Mouse (Mus musculus): ENCODE measurements around the gene Metap1d.

The Metap1d gene

DNA sequence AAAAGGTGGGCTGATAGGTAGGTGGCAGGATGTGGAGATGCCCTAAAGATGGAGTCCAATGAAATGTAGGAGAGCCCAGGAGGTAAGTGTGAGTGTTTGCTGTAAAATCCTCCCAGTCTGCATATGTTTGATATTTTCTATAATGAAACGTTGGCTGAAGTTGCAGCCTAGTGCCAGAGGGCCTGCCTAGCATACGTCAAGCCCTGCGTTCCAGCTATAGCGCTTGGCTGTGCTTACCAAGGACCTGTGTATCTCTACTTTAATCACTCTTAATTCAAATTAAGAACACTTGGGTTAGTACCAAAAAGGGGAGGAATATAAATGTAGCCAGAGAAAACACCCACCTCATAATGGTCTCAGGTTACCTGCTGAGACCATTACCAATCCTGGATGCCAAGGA is 22.7 kb downstream of the Metap1d start:
- no peak for DNase-seq

DNA sequence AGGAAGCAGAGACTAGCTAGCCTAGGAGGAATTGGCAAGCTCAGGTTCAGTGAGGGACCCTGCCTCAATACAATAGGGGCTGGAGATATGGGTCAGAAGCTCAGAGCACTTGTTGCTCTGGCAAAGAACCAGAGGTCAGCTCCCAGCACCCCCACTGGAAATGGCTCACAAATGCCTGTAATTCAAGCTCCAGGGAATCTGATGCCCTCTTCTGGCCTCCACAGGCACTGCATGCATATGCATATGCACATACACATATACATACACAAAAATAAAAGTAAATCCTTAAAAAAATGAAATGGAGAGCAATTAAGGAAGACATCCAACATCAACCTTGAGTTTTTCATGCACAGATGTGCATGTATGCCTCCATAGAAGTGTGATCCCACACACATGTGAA is 24.7 kb downstream of the Metap1d start:
- no peak for DNase-seq

DNA sequence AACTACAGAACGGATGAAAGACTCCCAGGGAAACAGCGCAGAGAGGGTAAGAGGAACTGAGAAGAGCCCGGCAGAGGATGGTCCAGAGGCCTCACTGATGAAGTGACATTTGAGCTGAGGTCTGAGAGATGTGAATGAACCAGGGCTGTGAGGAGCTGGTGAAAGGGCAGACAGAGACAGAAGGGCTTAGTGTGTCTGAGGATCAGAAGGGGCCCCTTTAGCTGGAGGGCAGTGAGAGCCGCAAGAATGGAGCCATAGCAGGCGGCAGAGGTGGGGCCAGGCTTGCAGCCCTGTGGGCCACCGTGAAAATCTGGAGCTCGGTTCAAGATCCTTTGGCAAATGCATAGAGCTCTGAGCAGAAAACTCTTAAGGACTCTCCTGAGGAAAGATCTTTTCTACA is 26.8 kb downstream of the Metap1d start:
- DNase-seq, result no peak

DNA sequence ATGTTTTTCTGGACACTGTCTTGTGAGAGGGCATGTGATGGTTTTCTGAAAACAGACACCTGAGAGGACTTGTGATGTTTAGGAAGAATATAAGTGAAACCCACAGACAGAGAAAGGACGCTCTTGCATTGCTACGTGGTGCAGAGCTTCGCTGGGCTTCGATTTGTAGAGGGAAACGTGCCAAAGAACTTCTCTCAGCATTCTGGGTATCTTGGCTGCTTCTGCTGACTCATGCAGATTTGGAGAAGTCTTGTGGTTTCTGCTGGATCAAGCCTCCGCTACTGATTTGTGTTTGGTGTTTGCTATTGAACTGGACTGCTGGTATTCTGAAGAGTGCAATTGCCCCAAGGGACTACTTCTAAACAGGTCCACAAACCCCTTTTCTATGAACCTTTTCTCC is 28.7 kb downstream of the Metap1d start:
- no peak for DNase-seq

DNA sequence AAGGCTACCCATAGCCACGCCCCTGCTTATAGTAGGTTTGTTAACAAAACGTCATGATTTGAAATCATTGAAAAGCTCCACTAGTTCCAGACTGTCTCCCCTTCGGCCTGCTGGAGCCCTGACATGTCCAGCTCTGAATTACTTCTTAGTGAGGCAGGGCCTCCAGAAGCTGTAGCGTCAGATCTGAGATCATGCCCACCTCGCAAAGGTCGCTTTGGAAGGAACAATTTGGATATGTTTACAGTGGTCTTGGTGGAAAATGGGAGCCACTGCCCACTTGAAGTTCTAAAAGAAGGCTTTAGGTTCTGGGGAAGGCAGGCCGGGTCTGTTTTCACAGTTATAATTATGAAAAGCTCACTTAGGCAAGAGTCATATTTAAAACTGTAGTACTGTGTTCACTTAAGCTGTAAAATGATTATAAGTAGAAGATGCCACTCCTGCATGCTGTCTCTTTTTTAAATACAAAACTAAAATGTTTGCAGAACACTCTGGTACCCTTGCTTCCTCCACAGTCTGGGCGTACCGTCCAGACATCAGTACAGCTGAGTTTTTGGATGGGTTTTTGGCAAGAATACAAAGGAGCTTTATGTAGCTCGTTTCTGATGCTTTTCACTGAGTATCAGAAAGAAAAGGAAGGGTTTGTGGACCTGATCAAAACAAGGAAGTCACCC is 30.1 kb downstream of the Metap1d start:
- no peak for DNase-seq

DNA sequence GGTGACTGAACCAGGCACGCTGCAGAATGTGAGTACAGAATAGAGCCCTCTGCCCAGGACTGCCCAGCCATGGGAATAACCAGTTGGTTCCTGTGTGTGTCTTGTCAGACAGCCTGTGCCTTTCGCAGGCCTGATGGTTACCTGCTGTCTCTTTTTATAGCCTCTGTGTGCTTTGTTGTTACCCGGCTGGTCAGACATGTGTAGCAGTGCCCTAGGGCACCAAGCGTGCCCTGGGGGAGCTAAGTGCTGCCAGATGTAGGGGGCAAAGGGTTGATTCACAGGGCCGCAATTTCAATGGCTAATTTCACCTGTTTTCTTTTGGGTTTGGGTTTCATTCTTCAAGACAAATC is 30.6 kb downstream of the Metap1d start:
- DNase-seq, result no peak

DNA sequence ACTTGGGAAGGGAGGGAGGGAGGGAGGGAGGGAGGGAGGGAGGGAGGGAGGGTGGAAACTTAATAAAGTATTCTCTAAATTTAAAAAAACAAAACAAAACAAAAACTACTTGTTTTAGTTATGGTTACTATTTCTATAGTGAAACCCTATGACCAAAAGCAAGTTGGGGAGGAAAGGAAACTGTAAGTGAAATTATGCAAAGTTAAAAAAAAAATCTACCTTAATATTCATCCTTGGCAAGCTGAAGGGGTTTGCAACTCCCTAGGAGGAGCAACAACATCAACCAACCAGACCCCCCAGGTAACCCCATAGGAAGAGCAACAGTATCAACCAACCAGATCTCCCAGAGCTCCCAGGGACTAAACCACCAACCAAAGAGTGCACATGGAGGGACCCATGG is 38.2 kb downstream of the Metap1d start:
- no peak for DNase-seq

DNA sequence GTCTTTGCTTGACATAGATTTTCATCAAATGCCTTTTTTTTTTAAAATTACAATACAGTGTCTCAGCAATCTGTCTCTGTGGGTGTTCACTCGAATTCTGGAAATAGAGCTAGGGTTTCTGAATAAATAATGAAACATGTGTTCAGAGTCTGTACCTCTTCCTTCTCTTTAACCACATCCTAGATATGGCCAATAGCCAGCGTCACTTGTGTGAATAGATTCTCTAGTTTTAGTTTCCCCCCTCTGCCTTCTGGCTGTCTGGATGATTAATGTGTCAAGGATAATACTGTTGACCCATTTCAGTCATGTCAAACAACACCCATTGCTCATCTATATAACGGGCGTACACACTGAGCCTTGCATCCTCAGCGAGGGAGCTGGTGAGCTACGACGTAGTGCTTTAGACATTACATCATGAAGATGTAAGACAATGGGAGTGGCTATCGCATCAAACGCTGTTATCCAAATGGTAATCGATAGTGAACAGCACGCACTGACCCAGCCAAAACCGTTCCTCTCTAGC is 40.1 kb downstream of the Metap1d start:
- DNase-seq, result no peak

DNA sequence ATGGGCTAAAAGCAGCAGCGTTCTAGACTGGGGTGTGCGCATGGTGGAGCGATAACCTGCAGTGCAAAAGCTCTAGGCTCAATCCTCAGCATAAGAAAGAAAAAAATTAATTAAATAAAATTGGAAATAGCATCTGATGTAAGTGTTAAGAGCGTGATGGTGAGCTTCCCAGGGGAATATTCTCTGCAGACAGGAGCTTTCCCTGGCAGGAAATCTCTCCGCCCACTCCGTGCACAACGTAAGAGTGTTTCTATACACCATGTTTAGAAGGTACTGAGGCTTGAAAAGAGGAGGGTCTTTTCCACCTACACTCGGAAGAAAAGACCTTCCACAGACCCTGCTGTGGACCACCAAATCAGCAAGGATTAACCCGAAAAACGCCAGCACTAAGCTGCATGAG is 41.4 kb downstream of the Metap1d start:
- peak; percentile 34 for DNase-seq

DNA sequence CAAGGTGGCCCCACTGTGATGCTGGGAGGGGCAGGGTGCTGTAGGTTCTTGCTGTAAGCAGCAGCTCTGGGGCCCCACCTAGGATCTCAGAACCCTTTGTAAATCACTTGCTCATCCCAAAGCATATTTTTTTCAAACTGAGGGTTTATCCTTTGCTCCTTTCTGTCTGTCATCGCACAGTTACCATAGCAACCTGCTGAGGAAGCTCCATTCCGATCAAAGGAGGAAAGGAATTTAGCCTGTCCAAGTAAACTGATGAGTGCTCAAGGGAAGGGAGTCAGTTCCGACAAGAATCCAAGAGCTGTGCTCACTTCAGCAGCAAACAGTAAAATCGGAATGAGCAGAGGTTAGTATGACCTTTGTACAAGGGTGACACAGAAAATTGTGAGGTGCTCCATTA is 41.9 kb downstream of the Metap1d start:
- DNase-seq, result no peak

DNA sequence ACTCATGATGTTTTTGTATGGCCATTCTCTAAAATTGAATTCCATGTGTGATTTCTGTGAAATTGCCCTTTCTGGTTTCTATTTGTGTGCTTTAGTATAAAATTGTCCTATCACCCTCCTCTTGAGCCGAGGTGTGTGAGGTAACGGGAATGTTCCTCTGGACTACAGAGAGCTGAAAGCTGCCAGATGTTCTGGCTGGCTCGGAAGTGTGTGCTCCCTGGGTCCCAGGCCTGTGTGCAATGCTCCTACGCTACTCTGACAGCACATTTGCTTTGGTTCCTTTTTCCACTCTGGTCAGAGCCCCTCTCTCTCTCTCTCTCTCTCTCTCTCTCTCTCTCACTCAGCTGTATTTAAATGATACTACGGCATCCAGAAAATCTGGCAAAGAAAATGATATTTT is 44.1 kb downstream of the Metap1d start:
- DNase-seq, result no peak

DNA sequence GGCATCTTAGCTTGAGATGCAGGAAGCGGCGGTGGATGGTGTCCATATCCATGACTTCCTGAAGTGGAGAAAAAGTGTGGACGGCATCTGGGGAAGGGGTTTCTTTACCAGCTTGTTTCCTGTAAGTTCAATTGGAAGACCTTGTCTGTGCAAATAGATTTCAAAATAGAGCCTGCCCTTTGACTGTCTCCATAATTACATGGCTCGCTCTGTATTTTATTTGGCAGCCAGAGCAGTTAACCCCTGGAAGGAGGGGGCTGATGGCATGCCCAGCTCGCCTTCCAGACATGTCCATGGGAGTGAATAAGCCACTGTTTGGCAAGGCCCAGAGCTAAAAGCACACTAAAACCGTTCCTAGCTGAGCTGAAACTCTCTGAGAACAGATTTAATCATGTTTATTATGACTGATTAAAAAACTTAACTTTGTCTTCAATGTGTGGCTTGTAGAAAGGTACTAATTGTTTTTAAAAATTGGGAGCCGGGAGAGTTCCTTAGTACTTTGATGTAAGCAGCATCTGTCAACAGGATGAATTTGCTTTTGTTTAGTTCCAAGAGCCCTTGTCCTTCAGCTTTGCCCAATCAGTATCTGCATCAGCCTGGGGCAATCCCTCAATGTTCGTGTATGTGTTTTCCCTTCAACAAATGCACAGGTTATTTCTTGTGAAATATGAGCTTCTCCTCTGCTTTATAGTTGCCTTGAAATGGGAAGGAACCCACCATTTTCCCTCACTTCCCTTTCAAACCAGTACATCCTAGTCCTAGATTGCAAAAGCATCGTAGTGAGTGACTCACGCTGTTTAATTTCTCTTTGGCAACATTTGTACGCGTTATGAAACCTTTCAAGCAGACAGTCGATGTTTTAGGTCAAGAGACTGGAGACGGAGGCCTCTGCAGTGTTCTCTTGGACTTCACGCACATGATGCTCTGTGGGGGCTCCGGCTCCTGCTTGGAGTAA is 46.5 kb downstream of the Metap1d start:
- no peak for DNase-seq

DNA sequence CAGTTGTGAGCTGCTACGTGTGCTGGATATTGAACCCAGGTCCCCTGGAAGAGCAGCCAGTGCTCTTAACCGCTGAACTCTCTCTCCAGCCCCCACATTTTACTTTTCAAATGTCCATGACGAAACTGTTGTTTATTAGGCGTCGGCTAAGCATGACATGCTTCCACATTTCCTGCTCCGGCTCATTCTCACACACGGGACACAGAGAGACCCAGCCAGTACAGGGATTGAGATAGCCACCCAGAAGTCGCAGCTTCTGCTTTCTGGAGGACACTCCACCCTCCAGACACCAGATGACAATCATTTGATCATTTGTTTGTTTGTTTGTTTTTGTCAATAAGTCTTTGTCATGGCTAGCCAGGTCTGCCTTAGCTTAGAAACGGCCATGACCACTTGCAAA is 51.8 kb downstream of the Metap1d start:
- no peak for DNase-seq

DNA sequence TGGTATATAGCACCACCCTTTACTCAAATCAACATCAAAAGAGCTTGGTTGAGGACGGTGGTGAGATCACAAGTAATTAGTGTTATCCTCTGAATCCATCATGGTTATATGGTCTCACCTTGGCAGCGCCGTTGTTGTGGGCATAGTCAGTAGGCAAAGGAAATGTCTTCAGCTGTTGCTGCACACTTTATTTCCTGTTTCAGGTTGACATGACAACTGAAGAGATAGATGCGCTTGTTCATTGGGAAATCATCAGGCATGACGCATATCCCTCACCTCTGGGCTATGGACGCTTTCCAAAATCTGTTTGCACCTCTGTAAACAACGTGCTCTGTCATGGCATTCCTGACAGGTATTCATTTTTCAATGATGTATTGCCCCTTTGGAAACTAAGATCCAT is 58.1 kb downstream of the Metap1d start:
- DNase-seq, result no peak

DNA sequence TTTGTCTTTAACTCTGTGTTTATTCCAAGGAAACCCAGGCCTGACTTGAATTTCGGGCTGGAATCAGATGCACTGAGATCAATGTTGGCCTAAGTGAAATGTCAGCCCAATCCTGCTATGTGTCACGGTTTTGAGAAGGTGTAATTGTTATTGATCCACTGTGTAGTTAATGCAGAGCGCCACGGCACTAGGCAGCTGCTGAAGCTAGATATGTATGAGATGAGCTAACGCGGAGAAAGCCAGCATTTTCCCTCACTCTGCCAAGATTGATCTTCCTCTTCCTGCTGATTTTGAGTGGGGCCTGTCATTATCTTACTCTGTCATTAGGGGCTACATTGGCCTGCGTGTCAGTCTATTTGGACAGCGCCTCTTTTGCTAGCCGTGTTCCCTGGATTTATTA is 59.2 kb downstream of the Metap1d start:
- DNase-seq, result no peak

DNA sequence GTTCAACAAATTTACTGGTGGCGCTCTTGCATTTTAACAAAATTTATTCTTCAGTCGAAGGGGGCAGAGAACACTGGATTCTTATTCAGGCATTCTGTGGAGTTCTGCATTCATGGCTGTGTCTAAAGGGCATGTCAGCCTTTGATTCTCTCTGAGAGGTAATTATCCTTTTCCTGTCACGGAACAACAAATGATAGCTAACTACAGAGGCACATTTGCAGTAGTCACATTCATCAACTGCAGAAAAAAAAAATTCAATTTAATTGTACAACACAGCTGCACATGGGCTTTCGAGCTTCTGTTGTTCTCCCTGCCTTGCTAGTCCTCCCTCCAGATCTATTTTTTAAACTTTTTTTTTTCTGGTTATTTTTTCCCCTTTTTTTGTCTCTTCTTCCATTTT is 63.9 kb downstream of the Metap1d start:
- no peak for DNase-seq

DNA sequence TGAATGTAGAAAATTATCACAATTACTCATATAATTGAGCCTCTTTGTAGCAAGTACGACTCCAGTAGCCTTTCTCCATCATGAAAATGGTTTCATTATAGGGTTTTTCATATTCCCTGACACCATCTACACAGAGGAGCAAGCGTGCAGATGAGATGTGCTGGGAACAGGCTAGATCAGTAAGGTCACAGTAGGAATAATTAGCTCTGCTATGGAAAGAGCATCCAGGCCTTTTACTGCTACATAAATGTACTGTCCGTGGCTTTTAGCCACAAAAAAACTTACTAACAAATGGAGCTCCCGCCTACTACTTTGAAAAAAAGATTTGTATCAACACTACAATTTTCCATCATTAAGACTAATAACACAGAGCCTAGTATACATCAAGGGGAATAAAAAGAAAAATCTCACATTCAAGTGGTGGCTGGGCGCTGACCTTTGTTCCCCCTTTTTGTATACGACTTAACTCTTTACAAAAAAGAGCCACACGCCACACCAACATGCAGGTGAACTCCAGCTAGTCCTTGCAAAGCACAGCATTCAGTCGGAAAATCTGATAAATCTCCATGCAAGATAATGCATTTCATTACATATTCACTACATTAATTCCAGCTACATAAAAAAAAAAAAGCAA is 64.5 kb downstream of the Metap1d start:
- DNase-seq, result no peak

DNA sequence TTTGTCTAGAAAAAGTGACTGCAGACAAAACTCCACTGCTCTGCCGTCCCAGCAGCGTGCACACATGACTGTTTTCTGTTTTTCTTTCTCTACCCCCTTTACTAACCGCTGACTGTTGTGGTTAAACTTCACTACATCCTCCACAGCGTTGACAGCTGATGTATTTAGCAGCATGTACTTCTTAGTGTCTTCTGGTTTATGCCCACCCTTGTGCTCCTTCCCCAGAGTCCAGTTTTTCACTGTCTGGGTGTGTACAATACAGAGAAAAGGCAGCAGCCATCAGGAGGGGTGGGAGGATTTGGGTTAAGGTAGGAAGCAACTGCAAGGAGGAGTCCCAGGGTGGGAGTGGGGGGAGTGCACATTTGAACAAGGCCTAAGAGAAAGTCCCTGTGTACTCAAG is 69.8 kb downstream of the Metap1d start:
- DNase-seq, result no peak

DNA sequence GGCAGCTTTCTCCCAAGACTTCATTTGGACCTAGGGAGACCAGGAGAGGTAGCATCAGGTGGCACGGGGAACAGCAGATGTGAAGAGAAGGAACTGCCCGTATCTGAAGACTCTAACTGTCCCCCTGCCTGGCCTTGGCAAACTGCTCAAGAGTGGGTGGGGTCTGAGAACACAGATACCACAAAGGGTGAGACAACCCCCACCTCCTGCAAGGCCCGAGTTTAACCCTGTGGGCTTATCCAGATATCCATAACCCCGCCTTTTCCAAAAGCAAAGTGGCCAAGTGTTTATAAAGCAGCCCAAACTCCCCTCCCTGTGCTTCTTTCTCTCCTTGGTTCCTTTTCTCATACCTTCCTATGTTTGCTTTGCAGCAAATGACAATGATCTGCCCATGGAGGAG is 70.4 kb downstream of the Metap1d start:
- DNase-seq, result no peak

DNA sequence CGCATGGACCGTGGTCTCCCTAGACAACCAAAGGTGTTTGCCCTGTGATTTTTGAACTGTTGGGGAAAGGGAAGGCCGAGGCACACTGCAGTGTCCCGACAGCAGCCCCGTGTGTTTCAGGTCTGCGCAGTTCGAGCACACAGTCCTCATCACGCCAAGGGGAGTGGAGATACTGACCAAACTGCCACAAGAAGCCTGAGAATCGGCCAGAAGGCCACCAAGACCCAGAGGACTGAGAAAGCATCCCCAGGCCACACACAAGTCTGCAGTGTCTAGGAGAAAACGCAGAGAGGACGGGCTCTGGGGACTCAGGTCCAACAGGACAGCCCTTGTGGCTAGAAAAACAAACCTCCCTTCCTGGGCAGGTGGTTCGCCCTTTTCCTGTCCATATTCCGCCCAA is 71.7 kb downstream of the Metap1d start:
- no peak for DNase-seq

DNA sequence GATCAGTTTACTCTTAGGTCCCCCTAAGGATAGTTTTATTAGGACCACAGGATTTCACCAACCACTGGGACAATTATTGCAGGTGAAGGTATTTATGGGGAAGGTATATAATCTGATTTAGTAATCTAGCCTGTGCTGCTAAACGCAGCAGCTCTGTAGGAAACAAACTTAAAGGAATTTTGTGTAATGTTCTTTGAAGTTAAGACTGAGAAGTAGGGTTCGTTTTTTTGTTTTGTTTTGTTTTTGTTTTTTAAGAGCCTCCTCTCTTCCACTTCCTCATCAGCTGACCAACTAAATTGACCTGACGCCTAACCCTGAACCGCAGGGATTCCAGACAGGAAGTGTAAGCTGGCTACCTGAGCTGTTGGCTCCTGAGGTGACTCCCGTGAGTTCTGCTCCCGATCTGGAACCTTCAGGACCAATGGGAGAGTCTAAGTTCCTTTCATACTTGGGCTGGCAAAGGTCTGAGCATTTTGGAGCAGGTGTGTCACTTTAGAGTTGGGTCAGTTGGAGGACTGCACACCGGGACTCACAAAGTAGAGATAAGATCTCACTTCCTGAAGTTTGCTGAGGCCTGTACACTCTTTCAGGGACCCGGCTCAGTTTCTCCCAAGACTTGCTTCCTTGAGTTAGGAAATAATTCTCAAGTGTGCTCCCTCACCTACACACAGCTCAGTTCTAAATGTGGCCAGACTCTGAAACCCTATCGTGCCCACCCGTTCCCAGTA is 73.7 kb downstream of the Metap1d start:
- no peak for DNase-seq

DNA sequence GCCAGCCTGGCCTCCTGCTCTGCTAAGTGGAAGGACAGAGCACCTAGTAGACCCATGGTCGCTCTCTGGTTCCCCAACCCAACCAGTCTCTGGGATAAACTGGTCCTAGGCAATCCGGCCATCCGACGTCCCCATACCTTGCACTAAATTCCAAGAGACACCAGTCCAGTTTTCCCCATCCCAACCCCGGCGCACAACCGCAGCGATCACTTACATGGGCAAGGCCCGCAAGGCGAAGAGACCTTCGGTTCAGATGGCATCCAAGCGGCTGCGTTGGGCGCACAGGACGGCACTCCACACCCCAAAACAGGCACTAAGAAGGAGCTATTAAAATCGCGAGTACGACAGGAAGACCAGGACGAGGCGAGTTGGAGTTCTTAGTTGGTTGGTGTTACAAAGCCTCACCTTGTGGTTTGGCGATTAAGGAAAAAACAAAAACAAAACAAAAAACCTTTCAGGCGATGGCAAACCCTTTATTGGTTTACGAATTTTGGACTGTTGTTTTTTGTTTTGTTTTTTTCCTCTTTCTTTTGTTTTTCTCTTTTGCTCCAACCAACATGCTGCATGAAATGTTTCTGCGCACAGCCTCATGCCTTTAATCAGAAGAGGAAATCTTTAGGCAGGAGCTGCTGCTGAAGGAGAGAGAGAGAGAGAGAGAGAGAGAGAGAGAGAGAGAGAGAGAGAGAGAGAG is 74.4 kb downstream of the Metap1d start:
- DNase-seq, result no peak
